In the genomic region with DNA sequence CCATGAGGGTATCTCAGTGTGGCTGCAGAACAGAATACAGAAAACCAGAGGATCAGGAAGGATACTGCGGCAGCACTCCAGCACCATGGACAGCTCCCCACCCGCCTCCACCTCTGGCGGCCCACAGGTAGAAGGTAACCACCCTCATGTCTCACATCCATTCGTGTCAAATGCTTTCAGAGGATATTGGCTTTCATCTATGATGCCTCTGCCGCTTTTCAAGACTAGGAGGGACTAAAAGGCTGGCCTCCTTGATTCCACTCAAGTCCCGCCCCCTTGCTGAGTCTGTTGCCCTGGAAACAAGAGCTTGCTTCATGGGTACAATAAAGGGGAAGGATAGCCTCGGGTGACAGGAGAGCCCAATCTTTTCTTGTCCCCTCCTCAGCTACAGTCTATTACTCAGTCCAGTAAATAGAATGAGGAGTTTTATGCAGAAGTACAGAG, we compare ENCODE assay signal across 9 mouse cellular contexts. TPM values are rescaled to one million over a fixed set of nuclear protein-coding genes. Genes with fewer than 3 reads are reported as not detected.
DNase-seq lines count a peak whose midpoint lies in the region; ATAC-seq lines count a peak whose summit lies in the region.
"Had no signal": no experiment of that assay in that cellular context is flagged by ENCODE, and none has a peak within 500 bp of the region (broad histone marks: within the 10 kb centered on the region; RNA-seq: fewer than 3 reads in every experiment).

No protein-coding gene starts in this region.

- no peaks in the 10 kb centered on the region for H3K36me3 ChIP-seq in hindbrain, embryonic 15.5 days
- no peaks in the 10 kb centered on the region for H3K36me3 ChIP-seq in intestine, embryonic 15.5 days
- H3K36me3 ChIP-seq: embryonic facial prominence, embryonic 15.5 days had no signal

- WGBS in hindbrain, embryonic 15.5 days, result 6% methylated on average over 7 of the region's 7 CpGs
- WGBS in intestine, embryonic 15.5 days, result 10% methylated on average over 7 of the region's 7 CpGs

- no peak overlapping the region for H3K4me3 ChIP-seq in hindbrain, embryonic 15.5 days
- no peak overlapping the region for H3K4me3 ChIP-seq in intestine, embryonic 15.5 days (replicated peaks)
- H3K4me3 ChIP-seq: embryonic facial prominence, embryonic 15.5 days had no signal

- H3K9ac ChIP-seq in hindbrain, embryonic 15.5 days, result no peak overlapping the region
- H3K9ac ChIP-seq in intestine, embryonic 15.5 days, result no peak overlapping the region
- H3K9ac ChIP-seq: embryonic facial prominence, embryonic 15.5 days had no signal

- peak; percentile 74; the same call in 1 of the 2 replicates for ATAC-seq in hindbrain, embryonic 15.5 days (ENCODE audit: low FRiP score, low read depth)
- no peak for ATAC-seq in intestine, embryonic 15.5 days

- peak; percentile 16 to 62 for DNase-seq in adrenal gland, adult (ENCODE audit: inconsistent age in 2 of 2, low spot score in 1 of 2)
- DNase-seq in adrenal gland, adult 8-10 months, result no peak
- DNase-seq in 416B (ENCODE audit: low read depth), result peak; percentile 10
- peak; percentile 72 for DNase-seq in embryo, embryonic 10 days (ENCODE audit: low spot score)
- peak; percentile 10 for DNase-seq in lung, postnatal 25 days (ENCODE audit: low spot score)
- peak; percentile 71 to 81 for DNase-seq in right cerebral cortex, postnatal 10 days (ENCODE audit: low spot score in 2 of 2)

- no peaks in the 10 kb centered on the region for H3K9me3 ChIP-seq in hindbrain, embryonic 15.5 days
- H3K9me3 ChIP-seq in intestine, embryonic 15.5 days, result no peaks in the 10 kb centered on the region
- H3K9me3 ChIP-seq: embryonic facial prominence, embryonic 15.5 days had no signal

- peak overlapping the region; percentile 77 for H3K27ac ChIP-seq in hindbrain, embryonic 15.5 days (replicated peaks)
- no peak overlapping the region for H3K27ac ChIP-seq in intestine, embryonic 15.5 days
- H3K27ac ChIP-seq: embryonic facial prominence, embryonic 15.5 days had no signal

- H3K4me1 ChIP-seq in hindbrain, embryonic 15.5 days (replicated peaks), result peaks cover 24% of the 10 kb centered on the region
- no peaks in the 10 kb centered on the region for H3K4me1 ChIP-seq in intestine, embryonic 15.5 days (replicated peaks)
- H3K4me1 ChIP-seq: embryonic facial prominence, embryonic 15.5 days had no signal

- no peaks in the 10 kb centered on the region for H3K27me3 ChIP-seq in hindbrain, embryonic 15.5 days
- H3K27me3 ChIP-seq in intestine, embryonic 15.5 days (replicated peaks), result no peaks in the 10 kb centered on the region
- H3K27me3 ChIP-seq: embryonic facial prominence, embryonic 15.5 days had no signal

- H3K4me2 ChIP-seq in hindbrain, embryonic 15.5 days, result peak overlapping the region; percentile 30; the same call in 1 of the 2 replicates
- no peak overlapping the region for H3K4me2 ChIP-seq in intestine, embryonic 15.5 days (replicated peaks)
- H3K4me2 ChIP-seq: embryonic facial prominence, embryonic 15.5 days had no signal

RNA-seq across cellular contexts. Expression of a gene that starts 37.8 kb away (rescaled TPM):
- total RNA-seq in adrenal gland, adult 8-10 months (2022), result under 1 TPM in 1 of 4 experiments, not detected in 3; 0.06 TPM
- polyA plus RNA-seq in hindbrain, embryonic 15.5 days (2015; fragmentation: Nextera tagmentation; extraction: Ambion mirVana), result 1.7 and 2.0 TPM in 2 replicates
- polyA plus RNA-seq in intestine, embryonic 15.5 days (2015; fragmentation: Nextera tagmentation; extraction: Ambion mirVana), result 0.19 and 0.28 TPM in 2 replicates
